7 mouse cellular contexts compared by ENCODE assay signal in genomic region chr9:62341701-62342440, GRCm38 (mm10). TPM values are rescaled to one million over a fixed set of nuclear protein-coding genes. Genes with fewer than 3 reads are reported as not detected.
DNase-seq lines count a peak whose midpoint lies in the region; ATAC-seq lines count a peak whose summit lies in the region.

No protein-coding gene starts in this region.

- DNase-seq in 3134 (ENCODE audit: extremely low read depth, insufficient read length, low spot score) (peak; percentile 65), 416B (ENCODE audit: low read depth) (peak; percentile 61)
- peak; percentile 72 for DNase-seq in cerebellum, adult 9-11 months
- DNase-seq in naive thymus-derived CD4-positive, alpha-beta T cell, adult 2 months (ENCODE audit: low read depth) = peak; percentile 67
- DNase-seq in thymus, postnatal 0 days (ENCODE audit: low spot score) = peak; percentile 53

- peak overlapping the region; percentile 71 for H3K4me2 ChIP-seq in heart, embryonic 14.5 days (ENCODE audit: low read length)
- peak overlapping the region; percentile 88 for H3K4me2 ChIP-seq in limb, embryonic 13.5 days (replicated peaks)

- H3K36me3 ChIP-seq in heart, embryonic 14.5 days (ENCODE audit: control insufficient read depth, insufficient read depth, low read length) = no peaks in the 10 kb centered on the region
- H3K36me3 ChIP-seq in limb, embryonic 13.5 days = no peaks in the 10 kb centered on the region

- peak overlapping the region; percentile 100 for H3K9ac ChIP-seq in heart, embryonic 14.5 days (ENCODE audit: low read length)
- peak overlapping the region; percentile 98 for H3K9ac ChIP-seq in limb, embryonic 13.5 days

- ATAC-seq in heart, embryonic 14.5 days (ENCODE audit: insufficient number of reproducible peaks, insufficient read depth, low FRiP score, low read depth) = no peak
- no peak for ATAC-seq in limb, embryonic 13.5 days (ENCODE audit: low FRiP score, low read depth)

- H3K27ac ChIP-seq in heart, embryonic 14.5 days (replicated peaks in 1 of 2; ENCODE audit: control insufficient read depth in 1 of 2, insufficient read depth in 1 of 2, low read depth in 2 of 2, low read length in 2 of 2) = peak overlapping the region; percentile 99 to 100
- peak overlapping the region; percentile 100 for H3K27ac ChIP-seq in limb, embryonic 13.5 days

- under 1% methylated on average over 52 of the region's 54 CpGs for WGBS in heart, embryonic 14.5 days
- under 1% methylated on average over 52 of the region's 54 CpGs for WGBS in limb, embryonic 13.5 days

- no peaks in the 10 kb centered on the region for H3K27me3 ChIP-seq in heart, embryonic 14.5 days (ENCODE audit: control insufficient read depth, insufficient read depth, low read length)
- H3K27me3 ChIP-seq in limb, embryonic 13.5 days = no peaks in the 10 kb centered on the region

- H3K4me1 ChIP-seq in heart, embryonic 14.5 days (ENCODE audit: control insufficient read depth in 2 of 2, insufficient read depth in 2 of 2, low read length in 2 of 2) = peaks cover 12 to 32% of the 10 kb centered on the region in 2 experiments
- H3K4me1 ChIP-seq in limb, embryonic 13.5 days = peaks cover 28% of the 10 kb centered on the region

- no peaks in the 10 kb centered on the region for H3K9me3 ChIP-seq in heart, embryonic 14.5 days (ENCODE audit: control insufficient read depth, low read length)
- H3K9me3 ChIP-seq in limb, embryonic 13.5 days = no peaks in the 10 kb centered on the region

- peak overlapping the region; percentile 75 to 88 for H3K4me3 ChIP-seq in heart, embryonic 14.5 days (ENCODE audit: control insufficient read depth in 1 of 2, insufficient read depth in 1 of 2, low read depth in 1 of 2, low read length in 2 of 2)
- H3K4me3 ChIP-seq in limb, embryonic 13.5 days = peak overlapping the region; percentile 86

RNA-seq across cellular contexts. Expression of gene Anp32a, which starts 0.8 kb away (rescaled TPM):
- polyA plus RNA-seq in heart, embryonic 14.5 days (2014; fragmentation: Nextera tagmentation; extraction: Ambion mirVana) = 92.8 and 109 TPM in 2 replicates
- 214 and 225 TPM in 2 replicates for polyA plus RNA-seq in limb, embryonic 13.5 days (2015; fragmentation: Nextera tagmentation; extraction: Ambion mirVana)
- polyA plus RNA-seq in thymus, postnatal 0 days (2015; fragmentation: Nextera tagmentation; extraction: Ambion mirVana) = 150 and 161 TPM in 2 replicates

RNA-seq across cellular contexts. Expression of gene Spesp1, which starts 59.9 kb away (rescaled TPM):
- polyA plus RNA-seq in heart, embryonic 14.5 days (2014; fragmentation: Nextera tagmentation; extraction: Ambion mirVana) = not detected in 2 replicates
- polyA plus RNA-seq in limb, embryonic 13.5 days (2015; fragmentation: Nextera tagmentation; extraction: Ambion mirVana) = not detected in 2 replicates
- not detected in 2 replicates for polyA plus RNA-seq in thymus, postnatal 0 days (2015; fragmentation: Nextera tagmentation; extraction: Ambion mirVana)
